Mouse (Mus musculus) heart, embryonic 14.5 days (tissue): ENCODE measurements around the gene Stat6. TPM values are rescaled to one million over a fixed set of nuclear protein-coding genes. Genes with fewer than 3 reads are reported as not detected.

Experiments used
- ATAC-seq: fragments of 200-750 bp; cut with Nextera tagmentation; 2 replicates; pipeline ENCODE4 v1.8.0; 2017; ENCODE audit warnings: low read depth, moderate TSS enrichment; ENCODE audit not compliant: insufficient number of reproducible peaks, insufficient read depth, low FRiP score
- H3K27ac ChIP-seq, 2 experiments: fragments of 200-500 bp in 1 of 2; fragments of 300-500 bp in 1 of 2; sonication (generic) in 1 of 2; replicated peaks in 1 of 2; 2 replicates each; pipeline ENCODE4 v1.5.1; 2012 to 2014; ENCODE audit warnings: low read depth in 2 of 2, low read length in 2 of 2, control low read depth in 1 of 2, mild to moderate bottlenecking in 1 of 2, mixed read lengths in 1 of 2; ENCODE audit not compliant: control insufficient read depth in 1 of 2, insufficient read depth in 1 of 2
- H3K27me3 ChIP-seq: fragments of 300-500 bp; sonication (generic); 2 replicates; pipeline ENCODE4 v1.6.1; 2014; ENCODE audit warnings: mild to moderate bottlenecking, low read length, control low read depth; ENCODE audit not compliant: control insufficient read depth, insufficient read depth
- H3K36me3 ChIP-seq: fragments of 300-500 bp; sonication (generic); 2 replicates; pipeline ENCODE4 v1.6.1; 2014; ENCODE audit warnings: mild to moderate bottlenecking, control low read depth, low read length, mixed read lengths; ENCODE audit not compliant: control insufficient read depth, insufficient read depth
- H3K4me1 ChIP-seq, 2 experiments: fragments of 200-500 bp in 1 of 2; fragments of 300-500 bp in 1 of 2; sonication (generic) in 1 of 2; 2 replicates each; pipeline ENCODE4 v1.6.1; 2012 to 2014; ENCODE audit warnings: low read length in 2 of 2, control low read depth in 1 of 2, mixed read lengths in 1 of 2; ENCODE audit not compliant: control insufficient read depth in 2 of 2, insufficient read depth in 2 of 2
- H3K4me2 ChIP-seq: fragments of 300-500 bp; sonication (generic); 2 replicates; pipeline ENCODE4 v1.6.1; 2014; ENCODE audit warnings: mild to moderate bottlenecking, low read length
- H3K4me3 ChIP-seq, 2 experiments: fragments of 200-500 bp in 1 of 2; fragments of 300-500 bp in 1 of 2; sonication (generic) in 1 of 2; 2 replicates each; pipeline ENCODE4 v1.5.1; 2012 to 2014; ENCODE audit warnings: low read length in 2 of 2, mild to moderate bottlenecking in 2 of 2, control low read depth in 1 of 2, low read depth in 1 of 2, moderate library complexity in 1 of 2; ENCODE audit not compliant: control insufficient read depth in 1 of 2, insufficient read depth in 1 of 2
- H3K9ac ChIP-seq: fragments of 300-500 bp; sonication (generic); 2 replicates; pipeline ENCODE4 v1.6.1; 2014; ENCODE audit warnings: mild to moderate bottlenecking, low read length
- H3K9me3 ChIP-seq: fragments of 300-500 bp; sonication (generic); 2 replicates; pipeline ENCODE4 v1.6.1; 2016; ENCODE audit warnings: low read length, control low read depth; ENCODE audit not compliant: control insufficient read depth
- WGBS: fragments of 180-500 bp; shearing (Covaris S2); extraction: QIAGEN DNeasy Blood & Tissue Kit; methylation state at CpG from one replicate; pipeline ENCODE4 v1.1.7; 2014; 5-methylcytosine and 5-hydroxymethylcytosine counted together
- polyA plus RNA-seq: library from polyadenylated mRNA; unstranded; fragments of >200 nt; fragmentation: Nextera tagmentation; extraction: Ambion mirVana; gene quantifications from 2 replicates; pipeline ENCODE4 v1.2.1, GENCODE M21; 2014

Gene Stat6
- polyA plus RNA-seq, 1 experiment from 2014 or later, result 25.2 TPM

DNA sequence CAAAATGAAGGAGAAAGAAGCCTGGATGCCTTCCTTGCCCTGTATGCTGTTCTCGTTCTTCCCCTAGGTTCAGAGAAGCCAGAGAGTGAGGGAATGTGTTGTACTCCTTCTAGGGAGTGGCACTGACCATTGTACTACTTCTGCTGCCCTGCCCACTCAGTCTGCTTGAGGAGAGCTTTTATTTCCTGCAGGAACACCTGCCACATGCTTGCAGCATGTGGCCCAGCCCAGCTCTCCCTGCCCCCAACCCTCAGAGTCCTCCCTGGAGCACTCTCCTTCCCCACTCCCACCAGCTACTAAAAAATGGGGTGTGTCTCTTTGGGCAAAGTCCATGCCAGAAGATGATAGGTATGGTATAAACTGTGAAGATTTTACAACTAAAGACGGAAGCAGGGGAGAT lies 61.5 kb downstream of the Stat6 start:
- H3K27me3 ChIP-seq, result no peaks in the 10 kb centered on the region; the same call in 1 of the 2 replicates
- no peak overlapping the region for H3K9ac ChIP-seq
- H3K27ac ChIP-seq, result no peak overlapping the region
- 38% methylated on average over 2 of the region's 2 CpGs for WGBS
- no peak for ATAC-seq
- no peak overlapping the region for H3K4me3 ChIP-seq
- no peaks in the 10 kb centered on the region for H3K9me3 ChIP-seq
- H3K4me1 ChIP-seq, result peaks cover 8 to 11% of the 10 kb centered on the region in 2 experiments
- H3K4me2 ChIP-seq, result no peak overlapping the region
- H3K36me3 ChIP-seq, result peaks cover 6% of the 10 kb centered on the region; the same call in 1 of the 2 replicates

GRCm38 (mm10) chr10:127704766-127705220 lies 62.0 kb downstream of the Stat6 start, which contains the start of gene Myo1a:
Gene Myo1a, plus strand, starts transcription at chr10:127705170.
- Histone ChIP-seq H3K4me2 (no peak within 1 kb of the TSS), H3K4me1 (peaks cover 8 to 11% of the 10 kb centered on the region in 2 experiments), H3K27me3 (no peaks in the 10 kb centered on the region; the same call in 1 of the 2 replicates), H3K36me3 (peaks cover 1% of the 10 kb centered on the region; the same call in 1 of the 2 replicates), H3K4me3 (no peak within 1 kb of the TSS), H3K9me3 (no peaks in the 10 kb centered on the region), H3K9ac (no peak within 1 kb of the TSS), H3K27ac (no peak within 1 kb of the TSS)
- 54% methylated on average over 2 of the region's 2 CpGs for WGBS
- no peak for ATAC-seq

DNA sequence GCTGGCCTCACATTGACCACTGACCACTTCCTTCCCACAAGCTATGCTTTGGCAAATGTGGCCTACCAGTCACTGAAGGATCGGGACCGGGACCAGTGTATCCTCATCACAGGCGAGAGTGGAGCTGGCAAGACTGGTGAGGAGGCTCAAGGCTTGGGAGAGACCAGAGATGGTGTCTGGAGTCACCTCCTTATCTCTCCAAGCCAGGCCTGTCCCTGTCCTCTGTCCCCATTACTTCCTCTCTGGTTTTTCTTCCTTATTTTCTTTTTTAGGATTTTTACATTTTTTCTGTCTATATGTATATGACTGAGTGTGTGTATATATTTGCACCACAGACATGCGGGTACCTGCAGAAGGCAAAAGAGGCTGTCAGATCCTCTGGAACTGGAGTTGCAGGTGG lies 63.0 kb downstream of the Stat6 start:
- Histone ChIP-seq H3K27ac (no peak overlapping the region), H3K4me1 (peaks cover 8 to 11% of the 10 kb centered on the region in 2 experiments), H3K4me3 (no peak overlapping the region), H3K36me3 (no peaks in the 10 kb centered on the region), H3K9ac (no peak overlapping the region), H3K4me2 (no peak overlapping the region), H3K27me3 (no peaks in the 10 kb centered on the region; the same call in 1 of the 2 replicates), H3K9me3 (no peaks in the 10 kb centered on the region)
- 92% methylated on average over 4 of the region's 4 CpGs for WGBS
- no peak for ATAC-seq

- H3K9me3 ChIP-seq, result no peaks in the 10 kb centered on the region
- peaks cover 8 to 11% of the 10 kb centered on the region in 2 experiments for H3K4me1 ChIP-seq
- H3K27ac ChIP-seq, result no peak overlapping the region
- no peaks in the 10 kb centered on the region; the same call in 1 of the 2 replicates for H3K27me3 ChIP-seq
- no peak overlapping the region for H3K4me2 ChIP-seq
- H3K36me3 ChIP-seq, result no peaks in the 10 kb centered on the region
- WGBS, result 30% methylated on average over 7 of the region's 7 CpGs
- H3K9ac ChIP-seq, result no peak overlapping the region
- 0 out of 2 replicates have a peak, but pooled peaks have one; percentile 14 for ATAC-seq
- H3K4me3 ChIP-seq, result no peak overlapping the region
Observed at GRCm38 (mm10) chr10:127707721-127708120, 64.9 kb downstream of the Stat6 start.

DNA sequence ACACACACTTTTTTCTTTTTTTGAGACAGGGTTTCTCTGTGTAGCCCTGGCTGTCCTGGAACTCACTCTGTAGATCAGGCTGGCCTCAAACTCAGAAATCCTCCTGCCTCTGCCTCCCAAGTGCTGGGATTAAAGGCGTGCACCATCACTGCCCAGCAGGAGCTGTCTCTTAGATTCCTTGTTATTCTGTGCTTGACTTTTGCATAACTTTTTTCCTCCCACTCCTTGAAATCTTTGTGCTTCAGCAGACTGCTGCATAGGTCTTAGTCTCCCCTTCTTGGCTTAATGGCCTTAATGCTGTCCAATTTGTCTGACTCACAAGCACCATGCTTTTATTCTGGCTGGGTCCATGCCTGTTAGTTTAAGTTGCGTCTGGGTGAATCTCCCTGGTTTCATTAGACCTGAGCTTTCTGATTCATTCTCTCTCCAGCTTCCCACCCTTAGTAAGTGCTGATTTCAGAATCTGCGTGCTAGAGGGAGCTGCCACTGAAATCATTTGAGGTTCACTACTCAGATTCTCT lies 66.1 kb downstream of the Stat6 start:
- no peak for ATAC-seq
- H3K4me3 ChIP-seq, result no peak overlapping the region
- no peaks in the 10 kb centered on the region for H3K36me3 ChIP-seq
- H3K9ac ChIP-seq, result no peak overlapping the region
- H3K4me1 ChIP-seq, result peaks cover 8 to 11% of the 10 kb centered on the region in 2 experiments
- no peaks in the 10 kb centered on the region; the same call in 1 of the 2 replicates for H3K27me3 ChIP-seq
- H3K27ac ChIP-seq, result no peak overlapping the region
- no peak overlapping the region for H3K4me2 ChIP-seq
- H3K9me3 ChIP-seq, result no peaks in the 10 kb centered on the region
- 83% methylated on average over 3 of the region's 3 CpGs for WGBS

DNA sequence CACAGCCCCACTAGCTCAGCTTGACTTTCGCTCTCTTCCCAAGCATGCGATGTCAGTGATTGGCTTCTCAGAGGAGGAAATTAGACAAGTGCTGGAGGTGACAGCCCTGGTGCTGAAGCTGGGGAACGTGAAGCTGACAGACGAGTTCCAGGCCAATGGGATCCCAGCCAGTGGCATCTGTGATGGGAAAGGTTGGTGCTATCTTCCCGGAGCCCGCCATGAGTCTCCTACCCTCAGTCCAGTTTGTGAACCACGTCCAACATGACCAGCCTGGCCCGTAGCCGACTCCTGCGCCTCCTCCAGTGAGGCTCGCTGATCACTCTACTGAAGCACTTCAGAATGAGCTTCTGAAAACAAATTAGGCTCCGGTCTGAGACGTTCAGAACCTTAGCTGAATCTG lies 67.5 kb downstream of the Stat6 start:
- WGBS, result 60% methylated on average over 13 of the region's 13 CpGs
- no peak overlapping the region for H3K27ac ChIP-seq
- H3K4me3 ChIP-seq, result no peak overlapping the region
- no peaks in the 10 kb centered on the region for H3K36me3 ChIP-seq
- no peak overlapping the region for H3K4me2 ChIP-seq
- H3K4me1 ChIP-seq, result peaks cover 8 to 11% of the 10 kb centered on the region in 2 experiments
- no peak overlapping the region for H3K9ac ChIP-seq
- H3K27me3 ChIP-seq, result no peaks in the 10 kb centered on the region
- no peak for ATAC-seq
- H3K9me3 ChIP-seq, result no peaks in the 10 kb centered on the region

Other genes with a start within 250 kb of the Stat6 start
- 0.31 TPM in 1 of 2 replicates, not detected in the other for gene Stac3, start 141.3 kb upstream of the Stat6 start, polyA plus RNA-seq
- gene Ndufa4l2, start 128.0 kb upstream of the Stat6 start, polyA plus RNA-seq, result 31.2 and 34.2 TPM in 2 replicates
- 71.7 and 73.0 TPM in 2 replicates for gene Shmt2, start 120.5 kb upstream of the Stat6 start, polyA plus RNA-seq
- 0.70 and 0.81 TPM in 2 replicates for gene Nxph4, start 108.4 kb upstream of the Stat6 start, polyA plus RNA-seq
- gene Lrp1, start 21.8 kb upstream of the Stat6 start, polyA plus RNA-seq, result 29.4 and 31.2 TPM in 2 replicates
- gene Nemp1, start 23.9 kb downstream of the Stat6 start, polyA plus RNA-seq, result 8.8 and 11.8 TPM in 2 replicates
- 6.4 and 9.0 TPM in 2 replicates for gene Nab2, start 25.6 kb downstream of the Stat6 start, polyA plus RNA-seq
- gene Myo1a, start 62.2 kb downstream of the Stat6 start, polyA plus RNA-seq, result 0.12 TPM in 1 of 2 replicates, not detected in the other
- 1.3 TPM in 1 of 2 replicates, not detected in the other for gene Tac2, start 81.5 kb downstream of the Stat6 start, polyA plus RNA-seq
- gene Zbtb39, start 96.6 kb downstream of the Stat6 start, polyA plus RNA-seq, result 2.3 and 2.6 TPM in 2 replicates
- gene Gpr182, start 108.7 kb downstream of the Stat6 start, polyA plus RNA-seq, result 6.1 and 9.3 TPM in 2 replicates
- not detected in 2 replicates for gene Rdh1, start 116.7 kb downstream of the Stat6 start, polyA plus RNA-seq
- not detected in 2 replicates for gene Rdh16f1, start 116.8 kb downstream of the Stat6 start, polyA plus RNA-seq
- gene Rdh9, start 133.4 kb downstream of the Stat6 start, polyA plus RNA-seq, result 0.09 and 0.14 TPM in 2 replicates
- not detected in 2 replicates for gene Rdh16, start 158.2 kb downstream of the Stat6 start, polyA plus RNA-seq
- gene Rdh19, start 206.9 kb downstream of the Stat6 start, polyA plus RNA-seq, result not detected in 2 replicates
- not detected in 2 replicates for gene Rdh16f2, start 223.5 kb downstream of the Stat6 start, polyA plus RNA-seq
- gene Rdh7, start 245.8 kb downstream of the Stat6 start, polyA plus RNA-seq, result not detected in 2 replicates